Mouse (Mus musculus) midbrain, embryonic 16.5 days (tissue): ENCODE measurements at regions not wholly inside any gene's neighbourhood (a gene's known extent, or its start where the extent isn't known, plus 50 kb on each side); places are given as distances from the start of the nearest gene placed in this dataset.

ENCODE experiments used
- ATAC-seq: fragments of 200-750 bp; cut with Nextera tagmentation; 2 replicates; pipeline ENCODE4 v1.8.0; 2017; ENCODE audit warnings: moderate TSS enrichment
- H3K27ac ChIP-seq: fragments of 300-500 bp; sonication (generic); 2 replicates; pipeline ENCODE4 v1.5.1; 2014; ENCODE audit warnings: mild to moderate bottlenecking, low read length, mixed read lengths
- H3K27me3 ChIP-seq: fragments of 300-500 bp; sonication (generic); 2 replicates; pipeline ENCODE4 v1.6.1; 2014; ENCODE audit warnings: low read depth, low read length, mixed read lengths; ENCODE audit not compliant: control insufficient read depth, insufficient read depth
- H3K36me3 ChIP-seq: fragments of 300-500 bp; sonication (generic); 2 replicates; pipeline ENCODE4 v1.6.1; 2014; ENCODE audit warnings: mild to moderate bottlenecking, low read length, moderate library complexity, mixed read lengths; ENCODE audit not compliant: control insufficient read depth, insufficient read depth
- H3K4me1 ChIP-seq: fragments of 300-500 bp; sonication (generic); 2 replicates; pipeline ENCODE4 v1.6.1; 2014; ENCODE audit warnings: mild to moderate bottlenecking, low read length, mixed read lengths; ENCODE audit not compliant: control insufficient read depth, insufficient read depth
- H3K4me2 ChIP-seq: fragments of 300-500 bp; sonication (generic); 2 replicates; pipeline ENCODE4 v1.6.1; 2014; ENCODE audit warnings: mild to moderate bottlenecking, low read length, mixed read lengths
- H3K4me3 ChIP-seq: fragments of 300-500 bp; sonication (generic); 2 replicates; pipeline ENCODE4 v1.5.1; 2014; ENCODE audit warnings: low read depth, mild to moderate bottlenecking, low read length, moderate library complexity, mixed read lengths
- H3K9ac ChIP-seq: fragments of 300-500 bp; sonication (generic); 2 replicates; pipeline ENCODE4 v1.6.1; 2014; ENCODE audit warnings: low read depth, low read length, mixed read lengths
- H3K9me3 ChIP-seq: fragments of 300-500 bp; sonication (generic); replicated peaks from 2 replicates; pipeline ENCODE4 v1.6.1; 2014; ENCODE audit warnings: mild to moderate bottlenecking, low read length, mixed read lengths; ENCODE audit not compliant: control insufficient read depth, poor library complexity, severe bottlenecking
- WGBS: fragments of 180-500 bp; shearing (Covaris S2); extraction: QIAGEN DNeasy Blood & Tissue Kit; methylation state at CpG from one replicate; pipeline ENCODE4 v1.1.7; 2014; 5-methylcytosine and 5-hydroxymethylcytosine counted together

DNA sequence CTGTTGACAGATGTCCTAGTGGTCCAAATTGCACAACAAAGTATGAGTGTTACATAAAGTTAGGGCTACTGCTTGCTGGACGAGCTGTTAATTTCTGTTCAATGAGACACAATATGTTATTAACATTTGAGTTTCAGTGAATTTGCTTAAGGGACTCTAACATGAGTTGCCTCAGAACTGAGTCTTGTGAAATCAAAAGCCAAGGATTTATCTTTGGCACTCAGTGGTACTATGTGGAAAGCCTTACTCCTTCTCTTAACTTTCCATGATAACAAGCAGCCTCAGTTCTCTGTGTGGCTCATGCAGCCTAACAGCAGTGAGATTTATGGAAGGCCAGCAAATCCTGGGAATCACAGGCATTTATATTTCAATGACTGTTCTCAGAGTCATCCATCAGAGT is 510.0 kb downstream of the Slco6d1 start:
- ATAC-seq, result no peak
- Histone ChIP-seq H3K4me2 (no peak overlapping the region), H3K4me1 (no peaks in the 10 kb centered on the region), H3K27ac (no peak overlapping the region), H3K36me3 (no peaks in the 10 kb centered on the region), H3K27me3 (no peaks in the 10 kb centered on the region), H3K9me3 (no peaks in the 10 kb centered on the region), H3K4me3 (no peak overlapping the region), H3K9ac (no peak overlapping the region)
- 76% methylated on average over 1 of the region's 1 CpGs for WGBS

DNA sequence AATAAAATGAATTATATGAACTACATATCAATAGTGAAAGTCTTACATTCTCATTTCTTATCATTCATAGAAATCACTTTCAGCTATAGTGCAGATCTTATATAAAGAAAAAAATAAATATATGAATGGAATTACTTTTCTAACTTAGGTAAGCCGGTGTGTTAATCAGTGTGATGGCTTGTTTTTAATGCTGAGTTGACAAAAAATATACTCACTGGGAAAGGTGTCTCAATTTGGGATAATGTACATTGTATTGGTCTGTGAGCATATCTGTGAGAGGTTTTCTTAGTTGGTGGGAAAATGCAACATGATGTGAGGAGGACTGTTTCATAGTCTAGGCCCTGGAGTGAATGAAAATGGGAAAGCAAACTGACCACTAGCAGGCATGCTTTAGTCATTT is 511.3 kb downstream of the Slco6d1 start:
- Histone ChIP-seq H3K4me2 (no peak overlapping the region), H3K27ac (no peak overlapping the region), H3K27me3 (no peaks in the 10 kb centered on the region), H3K4me1 (no peaks in the 10 kb centered on the region), H3K4me3 (no peak overlapping the region), H3K36me3 (no peaks in the 10 kb centered on the region), H3K9ac (no peak overlapping the region), H3K9me3 (no peaks in the 10 kb centered on the region)
- ATAC-seq, result no peak
- 96% methylated on average over 1 of the region's 1 CpGs for WGBS

DNA sequence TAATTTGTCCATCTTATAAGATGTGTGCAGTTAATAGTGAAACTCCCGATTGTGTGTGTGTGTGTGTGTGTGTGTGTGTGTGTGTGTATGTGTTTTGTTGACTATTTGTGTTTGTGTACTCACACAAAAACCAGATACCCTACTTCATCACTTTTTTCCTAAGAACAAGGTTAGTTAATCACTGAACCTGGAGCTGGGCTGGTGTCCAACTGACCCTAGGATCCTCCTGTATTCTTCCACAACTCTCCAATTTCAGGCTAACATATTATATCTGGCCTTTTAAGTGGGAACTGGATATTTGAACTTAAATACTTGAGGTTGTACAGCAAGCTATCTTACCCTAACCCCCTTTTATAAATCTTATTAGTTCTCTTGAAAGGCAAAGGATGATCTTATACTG is 556.8 kb downstream of the Slco6d1 start:
- H3K27ac ChIP-seq, result no peak overlapping the region

More for the DNA sequence above, 556.8 kb downstream of the Slco6d1 start:
- H3K9ac ChIP-seq, result no peak overlapping the region
- H3K4me2 ChIP-seq, result no peak overlapping the region
- H3K4me3 ChIP-seq, result no peak overlapping the region
- no peaks in the 10 kb centered on the region for H3K36me3 ChIP-seq
- WGBS, result 94% methylated on average over 1 of the region's 1 CpGs
- H3K27me3 ChIP-seq, result no peaks in the 10 kb centered on the region
- no peaks in the 10 kb centered on the region for H3K4me1 ChIP-seq
- ATAC-seq, result no peak
- no peaks in the 10 kb centered on the region for H3K9me3 ChIP-seq
